Mouse (Mus musculus) liver, adult 2 months (tissue): ENCODE results near the gene Atxn1. TPM values are rescaled to one million over a fixed set of nuclear protein-coding genes. Genes with fewer than 3 reads are reported as not detected.

ENCODE experiments used
- DNase-seq: peaks from one replicate; pipeline ENCODE4 v3.0.0-alpha.2; 2011; ENCODE audit warnings: low read depth, low spot score; ENCODE audit errors: extremely low read depth
- H3K27ac ChIP-seq: fragments of 200-500 bp; replicated peaks from 2 replicates; pipeline ENCODE4 v1.5.1; 2012; ENCODE audit warnings: low read depth, mild to moderate bottlenecking, control low read depth, inconsistent platforms, low read length; ENCODE audit not compliant: insufficient read depth
- H3K27me3 ChIP-seq: fragments of 200-500 bp; 2 replicates; pipeline ENCODE4 v1.6.1; 2012; ENCODE audit warnings: mild to moderate bottlenecking, moderate library complexity, low read length, inconsistent platforms; ENCODE audit not compliant: control insufficient read depth, insufficient read depth
- H3K36me3 ChIP-seq: fragments of 200-500 bp; 2 replicates; pipeline ENCODE4 v1.6.1; 2012; ENCODE audit warnings: low read length, inconsistent platforms; ENCODE audit not compliant: control insufficient read depth, insufficient read depth
- H3K4me1 ChIP-seq: fragments of 200-500 bp; 2 replicates; pipeline ENCODE4 v1.6.1; 2011; ENCODE audit warnings: low read length; ENCODE audit not compliant: control insufficient read depth, insufficient read depth
- H3K4me3 ChIP-seq: fragments of 200-500 bp; 2 replicates; pipeline ENCODE4 v1.5.1; 2011; ENCODE audit warnings: low read depth, mild to moderate bottlenecking, control low read depth, low read length, moderate library complexity; ENCODE audit not compliant: insufficient read depth
- H3K79me2 ChIP-seq: fragments of 200-500 bp; 2 replicates; pipeline ENCODE4 v1.6.1; 2012; ENCODE audit warnings: inconsistent platforms, mild to moderate bottlenecking, low read length, moderate library complexity; ENCODE audit not compliant: control insufficient read depth, insufficient read depth
- H3K9ac ChIP-seq: fragments of 200-500 bp; 2 replicates; pipeline ENCODE4 v1.6.1; 2012; ENCODE audit warnings: low read depth, mild to moderate bottlenecking, control low read depth, inconsistent platforms, low read length
- CTCF ChIP-seq: fragments of 200-500 bp; IDR thresholded peaks from 2 replicates; pipeline ENCODE4 v1.5.1; 2011; ENCODE audit warnings: low read depth, low read length, control low read depth
- POLR2A ChIP-seq: fragments of 200-500 bp; IDR thresholded peaks from 2 replicates; pipeline ENCODE4 v1.6.1; 2011; ENCODE audit warnings: low read length, control low read depth; ENCODE audit not compliant: insufficient read depth; ENCODE audit errors: extremely low read depth
- WGBS: fragments of 180-500 bp; shearing (Covaris S2); methylation state at CpG from one replicate; pipeline ENCODE4 v1.1.7; 2018; 5-methylcytosine and 5-hydroxymethylcytosine counted together
- polyA plus RNA-seq: library from polyadenylated mRNA; depleted of rRNA; stranded (reverse); fragments of >200 nt; gene quantifications from 2 replicates; pipeline ENCODE4 v1.2.3, GENCODE M21; 2012
- total RNA-seq: library from RNA; depleted of rRNA; stranded (reverse); fragments of >200 nt; gene quantifications from 2 replicates; pipeline ENCODE4 v1.2.3, GENCODE M21; 2014

The Atxn1 gene
- total and polyA plus RNA-seq, 2 experiments: 7.7 to 7.8 TPM

- no peak overlapping the region for H3K9ac ChIP-seq
- no peak overlapping the region for H3K27ac ChIP-seq
- no peak for DNase-seq
- H3K79me2 ChIP-seq: no peaks in the 10 kb centered on the region; the same call in 1 of the 2 replicates
- TF ChIP-seq CTCF (no peak), POLR2A (no peak)
- WGBS: 82% methylated on average over 7 of the region's 7 CpGs
- H3K4me1 ChIP-seq: no peaks in the 10 kb centered on the region; the same call in 1 of the 2 replicates
- H3K36me3 ChIP-seq: no peaks in the 10 kb centered on the region
- H3K27me3 ChIP-seq: no peaks in the 10 kb centered on the region
- H3K4me3 ChIP-seq: no peak overlapping the region
Observed at GRCm38 (mm10) chr13:45642913-45643312, 321.9 kb downstream of the Atxn1 start.

- H3K79me2 ChIP-seq: 0 out of 2 replicates have a peak, but pooled peaks cover 2% of the 10 kb centered on the region
- no peak overlapping the region for H3K4me3 ChIP-seq
- no peaks in the 10 kb centered on the region for H3K36me3 ChIP-seq
- DNase-seq: no peak
- no peak overlapping the region for H3K9ac ChIP-seq
- TF ChIP-seq CTCF (no peak), POLR2A (no peak)
- WGBS: 78% methylated on average over 5 of the region's 5 CpGs
- no peaks in the 10 kb centered on the region; the same call in 1 of the 2 replicates for H3K4me1 ChIP-seq
- H3K27ac ChIP-seq: no peak overlapping the region
- no peaks in the 10 kb centered on the region for H3K27me3 ChIP-seq
Observed at GRCm38 (mm10) chr13:45640431-45640830, 324.4 kb downstream of the Atxn1 start.

GRCm38 (mm10) chr13:45638281-45638680, 326.5 kb downstream of the Atxn1 start:
- no peak for DNase-seq
- Histone ChIP-seq H3K4me3 (no peak overlapping the region), H3K4me1 (peaks cover 9% of the 10 kb centered on the region), H3K9ac (no peak overlapping the region), H3K27ac (no peak overlapping the region), H3K79me2 (0 out of 2 replicates have a peak, but pooled peaks cover 2% of the 10 kb centered on the region), H3K27me3 (no peaks in the 10 kb centered on the region), H3K36me3 (no peaks in the 10 kb centered on the region)
- WGBS: 93% methylated on average over 1 of the region's 1 CpGs
- TF ChIP-seq CTCF: no peak
- no peak for TF ChIP-seq POLR2A

GRCm38 (mm10) chr13:45637324-45637723, 327.5 kb downstream of the Atxn1 start:
- Histone ChIP-seq H3K4me1 (peaks cover 9% of the 10 kb centered on the region), H3K4me3 (no peak overlapping the region), H3K27me3 (no peaks in the 10 kb centered on the region), H3K79me2 (0 out of 2 replicates have a peak, but pooled peaks cover 2% of the 10 kb centered on the region), H3K9ac (no peak overlapping the region), H3K27ac (no peak overlapping the region), H3K36me3 (no peaks in the 10 kb centered on the region)
- no peak for TF ChIP-seq POLR2A
- TF ChIP-seq CTCF: peak; percentile 60; the same call in 1 of the 2 replicates
- WGBS: 24% methylated on average over 8 of the region's 8 CpGs
- peak; percentile 50 for DNase-seq

GRCm38 (mm10) chr13:45636435-45636834, 328.4 kb downstream of the Atxn1 start:
- no peak for TF ChIP-seq CTCF
- TF ChIP-seq POLR2A: no peak
- H3K79me2 ChIP-seq: 0 out of 2 replicates have a peak, but pooled peaks cover 5% of the 10 kb centered on the region
- H3K27ac ChIP-seq: no peak overlapping the region
- WGBS: 82% methylated on average over 3 of the region's 3 CpGs
- H3K4me1 ChIP-seq: peaks cover 9% of the 10 kb centered on the region
- H3K27me3 ChIP-seq: no peaks in the 10 kb centered on the region
- no peak overlapping the region for H3K4me3 ChIP-seq
- no peak for DNase-seq
- H3K9ac ChIP-seq: no peak overlapping the region
- no peaks in the 10 kb centered on the region for H3K36me3 ChIP-seq

- DNase-seq: no peak
- Histone ChIP-seq H3K27me3 (no peaks in the 10 kb centered on the region), H3K27ac (no peak overlapping the region), H3K4me3 (no peak overlapping the region), H3K4me1 (peaks cover 9% of the 10 kb centered on the region), H3K36me3 (no peaks in the 10 kb centered on the region), H3K79me2 (peaks cover 7% of the 10 kb centered on the region; the same call in 1 of the 2 replicates), H3K9ac (no peak overlapping the region)
- no peak for TF ChIP-seq POLR2A
- TF ChIP-seq CTCF: no peak
Observed at GRCm38 (mm10) chr13:45633918-45634317, 330.9 kb downstream of the Atxn1 start.
